Mouse (Mus musculus): ENCODE data around the gene Tfr2.
"Not testable (repeated sequence)": the region's sequence is repeated elsewhere in the genome, so short reads cannot be mapped to it uniquely, and the experiment has no call there.

The Tfr2 gene

GRCm38 (mm10) chr5:137583670-137584169, 14.1 kb downstream of the Tfr2 start:
- DNase-seq (ENCODE audit: low read depth, low spot score): no peak

DNA sequence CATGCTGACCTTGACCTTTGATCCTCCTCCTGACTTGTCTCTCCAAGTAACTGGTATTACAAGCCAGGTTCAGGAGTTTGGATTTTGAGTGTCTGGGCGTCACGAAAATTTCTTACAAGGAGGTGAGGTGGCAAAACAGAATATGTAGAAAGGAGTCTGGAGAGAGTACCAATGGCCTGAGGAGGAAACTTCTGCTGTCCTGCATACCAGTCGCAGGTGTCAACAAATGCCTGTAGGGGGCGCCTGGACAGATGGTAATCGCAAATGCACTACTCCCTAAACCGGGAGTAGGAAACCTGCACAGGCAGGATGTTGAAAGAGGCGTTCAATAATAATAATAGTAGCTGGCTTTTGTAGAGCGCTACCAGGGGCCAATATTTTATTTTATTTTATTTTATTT, 15.3 kb downstream of the Tfr2 start:
- no peak for DNase-seq (ENCODE audit: low read depth, low spot score)

DNA sequence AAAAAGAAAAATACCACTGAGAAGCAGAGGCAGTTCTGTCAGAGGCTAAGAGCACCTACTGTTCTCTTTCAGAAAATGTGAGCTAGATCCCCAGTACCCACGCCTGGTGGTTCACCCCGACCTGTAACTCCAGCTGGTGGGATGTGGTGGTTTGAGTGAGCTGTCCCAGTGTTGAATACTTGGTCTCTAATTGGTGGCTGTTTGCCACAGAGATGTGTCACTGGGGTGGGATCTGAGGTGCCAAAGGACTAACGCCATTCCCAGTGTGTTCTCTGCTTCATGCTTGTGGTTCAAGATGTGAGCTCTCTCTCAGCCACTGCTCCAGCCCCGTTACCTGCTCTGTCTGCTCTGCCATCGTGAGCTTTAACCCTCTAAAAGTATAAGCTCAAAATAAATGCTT, 20.9 kb downstream of the Tfr2 start:
- no peak for DNase-seq (ENCODE audit: low read depth, low spot score)

DNA sequence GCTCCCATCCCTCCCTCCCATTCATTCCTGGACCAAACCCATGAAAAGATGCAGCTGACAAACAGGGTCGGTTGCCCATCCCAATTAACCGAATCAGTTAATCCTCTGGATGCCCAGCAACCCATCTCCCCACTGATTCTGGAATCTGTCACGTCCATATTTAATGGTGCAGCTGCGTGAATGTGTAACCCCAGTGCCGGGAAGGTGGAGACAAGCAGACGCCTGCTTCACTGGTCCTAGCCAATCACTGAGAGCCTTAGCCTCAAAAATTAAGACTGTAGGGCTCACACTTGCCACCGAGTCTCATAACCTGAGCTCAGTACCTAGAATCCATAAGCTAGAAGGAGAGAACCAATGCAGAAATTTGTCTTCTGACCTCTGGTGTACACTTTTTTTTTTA, 26.3 kb downstream of the Tfr2 start:
- DNase-seq (ENCODE audit: low read depth, low spot score): no peak

DNA sequence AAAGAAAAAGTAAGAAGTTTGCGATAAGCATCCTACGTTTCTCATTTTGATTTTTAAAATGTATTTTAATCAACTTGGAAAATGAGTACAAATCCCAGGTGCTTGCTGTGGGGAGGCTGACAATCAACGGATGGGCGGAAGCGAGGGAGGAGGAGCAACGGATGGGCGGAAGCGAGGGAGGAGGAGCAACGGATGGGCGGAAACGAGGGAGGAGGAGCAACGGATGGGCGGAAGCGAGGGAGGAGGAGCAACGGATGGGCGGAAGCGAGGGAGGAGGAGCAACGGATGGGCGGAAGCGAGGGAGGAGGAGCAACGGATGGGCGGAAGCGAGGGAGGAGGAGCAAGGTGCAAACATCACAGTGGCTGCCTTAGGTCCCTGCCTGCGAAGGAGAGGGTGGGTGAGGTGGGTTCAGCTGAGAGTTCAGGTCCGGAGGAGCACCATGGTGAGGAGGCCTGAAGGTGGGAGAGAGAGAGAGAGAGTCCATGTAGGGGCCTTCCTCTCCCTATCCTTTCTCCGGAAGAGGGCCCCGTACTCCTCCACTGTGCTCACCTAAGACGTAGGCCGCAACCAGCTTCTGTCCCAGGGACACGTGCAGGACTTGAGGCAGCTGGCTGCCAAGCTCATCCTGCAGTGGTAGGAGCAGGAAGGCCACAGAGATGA, 27.1 kb downstream of the Tfr2 start:
- no peak for DNase-seq (ENCODE audit: low read depth, low spot score)

- DNase-seq (ENCODE audit: low read depth, low spot score): no peak
These were observed 28.0 kb downstream of the Tfr2 start for GRCm38 (mm10) chr5:137597625-137598024.

- no peak for DNase-seq (ENCODE audit: low read depth, low spot score)
These were observed 28.6 kb downstream of the Tfr2 start for GRCm38 (mm10) chr5:137598100-137598826.

DNA sequence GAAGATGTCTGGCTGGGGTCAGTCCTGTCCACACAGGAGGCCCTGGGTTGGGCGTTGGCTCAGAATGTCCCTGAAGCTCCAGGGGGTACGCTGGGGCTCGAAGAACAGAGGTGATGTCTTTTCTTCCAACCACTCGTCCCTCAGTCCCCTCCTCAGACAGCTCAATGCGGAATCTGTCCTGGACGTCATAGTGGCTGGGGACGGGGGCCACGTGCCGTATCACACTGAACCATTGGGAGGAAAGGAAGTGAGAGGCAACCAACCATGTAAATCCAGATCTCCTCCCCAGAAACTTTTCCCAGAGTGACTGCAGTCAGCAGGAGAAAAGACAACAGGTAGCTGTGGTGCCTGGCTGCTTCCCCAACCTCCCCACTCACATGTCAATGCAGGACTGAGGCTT, 30.0 kb downstream of the Tfr2 start:
- no peak for DNase-seq (ENCODE audit: low read depth, low spot score)

- no peak for DNase-seq (ENCODE audit: low read depth, low spot score)
These were observed 30.6 kb downstream of the Tfr2 start for GRCm38 (mm10) chr5:137600281-137600618.

DNA sequence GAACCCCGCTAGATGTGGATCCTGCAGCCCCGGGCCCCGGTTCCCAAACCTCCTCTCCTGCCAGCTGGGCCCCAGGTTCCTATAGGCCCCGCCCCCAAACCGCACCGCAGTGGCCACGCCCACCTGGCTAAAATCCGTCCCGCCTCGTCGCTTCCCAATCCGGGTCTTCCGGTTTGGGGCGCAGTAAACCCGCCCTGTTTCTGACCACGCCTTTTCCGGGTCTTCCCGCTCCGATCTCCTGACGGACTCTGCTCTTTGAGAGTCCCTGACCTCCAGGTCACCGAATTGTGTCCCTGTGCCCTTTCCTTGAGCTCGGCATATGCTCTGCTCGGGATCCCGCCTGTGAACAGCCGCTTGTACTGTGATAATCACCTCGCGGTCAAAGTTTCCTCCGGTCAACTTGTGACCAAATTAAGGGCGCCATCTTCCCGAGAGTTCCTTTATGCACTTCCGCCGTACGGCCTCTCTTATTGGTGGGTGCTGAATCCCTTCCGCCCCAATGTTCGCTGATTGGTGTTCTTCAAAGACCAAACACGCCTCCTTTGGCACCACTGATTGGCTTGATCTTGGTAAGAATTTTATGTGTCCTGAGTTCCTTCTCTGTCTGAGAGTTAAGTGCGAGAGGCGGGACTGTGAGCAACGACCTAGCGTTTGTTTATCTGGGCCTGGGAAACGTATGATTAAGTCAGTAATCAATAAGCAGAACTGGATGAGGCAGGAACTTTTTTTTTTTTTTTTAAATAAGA, 31.2 kb downstream of the Tfr2 start, which contains the start of gene Mospd3:
Gene Mospd3 (minus strand): TSS at position 440 of the 746 bp plus-strand sequence.
- DNase-seq (ENCODE audit: low read depth, low spot score): peak; percentile 98

DNA sequence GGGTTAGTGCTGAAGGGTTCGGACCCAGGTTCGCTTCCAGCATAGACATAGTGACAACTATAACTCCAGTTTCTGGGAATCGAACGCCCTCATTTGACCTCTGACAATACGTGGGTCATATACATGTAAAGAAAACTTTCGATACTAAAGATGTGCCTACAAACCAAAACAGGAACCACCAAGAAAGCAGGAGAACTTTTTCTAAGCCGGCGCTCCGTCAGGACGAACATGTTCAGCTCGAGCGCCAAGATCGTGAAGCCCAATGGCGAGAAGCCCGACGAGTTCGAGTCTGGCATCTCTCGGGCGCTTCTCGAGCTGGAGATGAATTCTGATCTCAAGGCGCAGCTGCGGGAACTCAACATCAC, 31.7 kb downstream of the Tfr2 start:
- DNase-seq (ENCODE audit: low read depth, low spot score): no peak

DNA sequence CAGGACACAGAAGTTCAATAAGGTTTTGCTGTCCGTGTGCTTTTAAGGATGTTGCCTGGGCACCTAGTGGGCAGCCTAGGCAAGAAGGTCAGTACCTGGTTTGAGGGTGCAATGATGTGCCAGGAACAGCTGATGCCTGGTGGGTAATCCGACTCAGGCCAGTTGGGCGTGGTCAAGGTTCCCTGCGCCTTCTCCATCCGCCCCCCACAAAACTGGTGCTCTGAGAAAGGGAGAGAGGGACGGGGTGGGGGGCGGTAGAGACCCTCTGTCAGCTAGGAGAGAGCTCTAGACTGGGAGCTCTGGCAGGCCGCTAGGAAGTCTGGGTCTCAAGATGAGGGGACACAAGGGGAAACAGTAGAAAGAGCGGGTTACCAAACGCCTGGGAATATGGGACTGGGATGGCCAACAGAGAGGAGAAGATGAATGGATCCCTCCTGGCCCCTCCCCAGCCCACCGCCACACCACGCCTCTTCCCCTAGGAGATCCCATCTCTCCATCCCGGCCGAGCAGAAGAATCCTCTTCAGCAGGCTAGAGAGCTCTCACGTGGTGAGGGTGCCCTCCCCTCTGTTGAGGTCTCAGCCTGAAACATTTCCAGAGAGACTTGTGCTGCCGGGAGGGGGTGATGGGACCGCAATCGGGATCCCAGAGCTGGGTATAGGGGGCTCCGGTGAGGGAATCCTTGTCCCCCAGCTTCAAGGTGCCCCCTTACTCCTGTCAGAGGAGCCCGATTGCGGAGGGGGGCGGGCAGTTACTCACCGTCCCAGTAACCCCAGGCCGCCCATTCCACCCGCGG, 38.4 kb downstream of the Tfr2 start:
- DNase-seq (ENCODE audit: low read depth, low spot score): no peak

DNA sequence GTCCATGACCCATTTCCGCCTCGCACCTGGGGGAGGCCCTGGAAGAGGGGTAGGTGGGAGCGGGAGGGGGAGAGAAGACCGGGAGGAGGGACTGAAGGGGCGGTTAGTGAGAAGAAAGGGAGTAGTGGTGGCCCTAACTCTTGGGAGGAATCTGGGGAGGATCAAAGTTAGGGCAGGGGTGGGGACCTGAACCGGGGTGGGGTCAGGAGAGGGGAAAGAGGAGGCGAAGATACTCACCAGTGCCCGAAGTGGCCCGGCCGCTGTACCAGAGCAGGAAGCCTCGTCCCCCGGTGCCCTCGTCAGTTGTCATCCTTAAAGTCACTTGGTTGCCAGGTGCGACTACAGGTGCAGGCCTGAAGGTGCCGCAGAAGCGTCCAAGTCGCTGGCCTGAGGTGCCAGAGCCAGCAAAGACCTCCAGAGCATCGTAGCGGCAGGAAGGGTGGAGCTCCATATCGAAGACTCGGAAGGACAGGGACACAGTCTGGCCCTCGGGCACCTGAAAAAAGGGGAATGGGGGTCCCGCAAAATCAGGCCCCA, 39.1 kb downstream of the Tfr2 start:
- no peak for DNase-seq (ENCODE audit: low read depth, low spot score)

DNA sequence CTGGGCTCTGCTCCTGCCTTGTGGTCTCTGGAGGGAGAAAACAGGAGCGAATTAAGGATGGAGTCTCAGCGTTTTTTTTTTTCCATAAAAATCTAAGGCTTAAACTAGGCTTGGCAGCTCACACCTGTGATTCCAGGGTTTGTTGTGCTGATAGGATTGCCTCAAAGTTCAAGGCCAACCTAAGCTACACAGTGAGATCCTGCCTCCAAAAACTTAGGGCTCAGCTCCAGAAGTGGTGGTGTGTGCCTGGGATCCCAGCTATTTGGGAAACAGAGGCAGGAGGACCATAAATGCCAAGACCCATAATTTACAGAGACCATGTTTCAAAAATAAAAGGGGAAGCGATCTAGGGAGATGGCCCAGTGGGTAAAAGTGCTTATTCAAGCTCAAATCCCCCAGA, 39.7 kb downstream of the Tfr2 start:
- no peak for DNase-seq (ENCODE audit: low read depth, low spot score)

GRCm38 (mm10) chr5:137610056-137610455, 40.4 kb downstream of the Tfr2 start:
- DNase-seq (ENCODE audit: low read depth, low spot score): no peak

- no peak for DNase-seq (ENCODE audit: low read depth, low spot score)
These were observed 41.1 kb downstream of the Tfr2 start for GRCm38 (mm10) chr5:137610548-137611244.

GRCm38 (mm10) chr5:137611245-137611602, 41.6 kb downstream of the Tfr2 start:
- DNase-seq (ENCODE audit: low read depth, low spot score): no peak

GRCm38 (mm10) chr5:137613076-137613475, 43.4 kb downstream of the Tfr2 start:
- DNase-seq (ENCODE audit: low read depth, low spot score): no peak

DNA sequence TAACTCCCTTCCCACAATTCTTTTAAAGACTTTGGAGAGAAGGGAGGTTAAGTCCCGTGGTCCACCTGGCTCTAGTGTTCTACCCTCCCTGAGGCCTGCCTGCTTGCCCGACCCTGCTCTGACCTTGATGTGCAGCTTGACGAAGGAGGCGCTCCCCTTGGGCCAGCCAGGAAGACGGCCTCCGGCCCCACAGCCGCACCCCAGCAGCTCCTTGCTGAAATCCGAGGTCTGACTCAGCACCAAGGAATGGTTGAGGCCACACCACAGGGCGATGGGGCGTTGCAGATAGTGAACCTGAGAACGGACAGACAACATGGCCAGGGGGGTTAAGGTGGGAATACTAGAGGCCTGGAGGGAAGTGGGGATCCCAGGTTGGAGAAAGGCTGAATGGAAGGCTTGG, 43.9 kb downstream of the Tfr2 start, which contains the start of gene Pcolce:
Gene Pcolce (minus strand): TSS at position 235 of the 400 bp plus-strand sequence.
- no peak for DNase-seq (ENCODE audit: low read depth, low spot score)

DNA sequence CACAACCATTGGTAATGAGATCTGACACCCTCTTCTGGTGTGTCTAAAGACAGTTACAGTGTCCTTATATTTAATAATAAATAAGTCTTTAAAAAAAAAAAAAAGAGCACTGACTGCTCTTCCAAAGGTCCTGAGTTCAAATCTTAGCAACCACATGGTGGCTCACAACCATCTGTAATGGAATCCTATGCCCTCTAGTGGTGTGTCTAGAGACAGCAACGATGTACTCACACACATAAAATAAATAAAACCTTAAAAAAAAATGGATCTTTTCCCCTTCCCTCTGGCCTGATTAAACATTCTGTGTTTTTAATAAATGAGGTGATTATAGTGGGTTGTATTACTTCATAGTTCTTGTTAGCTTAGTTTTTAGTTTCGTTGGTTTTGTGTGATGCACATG, 45.3 kb downstream of the Tfr2 start:
- DNase-seq (ENCODE audit: low read depth, low spot score): not testable (repeated sequence)

DNA sequence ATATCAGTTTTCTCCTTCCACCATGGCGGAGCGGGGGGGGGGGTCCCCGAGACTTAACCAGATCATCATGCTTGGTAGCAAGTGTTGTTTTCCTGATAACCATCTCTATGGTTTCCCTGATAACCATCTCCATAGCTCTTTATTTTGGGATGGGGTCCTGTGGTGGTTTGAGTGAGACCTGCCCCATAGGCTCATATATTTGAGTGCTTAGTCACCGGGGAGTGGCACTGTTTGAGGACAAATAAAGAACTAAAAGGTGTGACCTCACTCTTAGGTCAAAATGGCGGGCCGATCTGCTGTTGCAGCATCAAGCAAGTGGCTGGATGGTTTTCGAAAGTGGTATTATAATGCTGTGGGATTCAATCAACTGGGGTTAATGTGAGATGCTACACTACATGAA, 45.7 kb downstream of the Tfr2 start:
- no peak for DNase-seq (ENCODE audit: low read depth, low spot score)
